8 mouse cellular contexts compared by ENCODE assay signal in the genomic region with DNA sequence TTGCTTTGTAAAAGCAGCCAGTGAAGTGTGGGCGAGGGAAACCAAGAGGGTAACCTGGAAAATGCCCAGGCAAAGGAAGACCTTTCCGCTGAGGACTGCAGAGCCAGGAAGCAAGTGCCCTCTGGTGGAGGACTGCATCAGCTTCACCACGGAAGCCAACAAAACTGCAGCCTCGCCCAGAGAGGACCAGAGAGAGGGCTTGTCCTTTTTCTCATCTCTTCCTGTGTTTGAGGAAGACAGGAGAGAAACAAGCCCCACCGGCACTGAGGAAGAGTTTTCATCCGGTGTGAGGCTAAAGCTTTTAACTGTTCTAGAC. TPM values are rescaled to one million over a fixed set of nuclear protein-coding genes. Genes with fewer than 3 reads are reported as not detected.
DNase-seq lines count a peak whose midpoint lies in the region; ATAC-seq and TF ChIP-seq lines count a peak whose summit lies in the region.

No protein-coding gene starts in this region.

- 0 out of 2 replicates have a peak, but pooled peaks cover 4% of the 10 kb centered on the region for H3K9me3 ChIP-seq in embryonic facial prominence, embryonic 14.5 days (ENCODE audit: control insufficient read depth, low read length)
- H3K9me3 ChIP-seq in intestine, embryonic 15.5 days = no peaks in the 10 kb centered on the region
- H3K9me3 ChIP-seq in limb, embryonic 14.5 days (ENCODE audit: control insufficient read depth, low read length) = no peaks in the 10 kb centered on the region

- no peak overlapping the region for H3K9ac ChIP-seq in embryonic facial prominence, embryonic 14.5 days (ENCODE audit: low read depth, low read length)
- H3K9ac ChIP-seq in intestine, embryonic 15.5 days = no peak overlapping the region
- no peak overlapping the region for H3K9ac ChIP-seq in limb, embryonic 14.5 days (ENCODE audit: low read depth, low read length, severe bottlenecking)

- WGBS in embryonic facial prominence, embryonic 14.5 days = 26% methylated on average over 6 of the region's 6 CpGs
- 22% methylated on average over 6 of the region's 6 CpGs for WGBS in intestine, embryonic 15.5 days
- 30% methylated on average over 6 of the region's 6 CpGs for WGBS in limb, embryonic 14.5 days

- peak; percentile 17 for DNase-seq in left cerebral cortex, adult 11 months (ENCODE audit: low spot score)
- no peak for DNase-seq in left cerebral cortex, adult 8-10 months (ENCODE audit: low spot score in 2 of 2)
- DNase-seq in embryonic facial prominence, embryonic 14.5 days (ENCODE audit: low spot score) = peak; percentile 69
- peak; percentile 52 for DNase-seq in limb, embryonic 14.5 days (ENCODE audit: low spot score)
- peak; percentile 68 for DNase-seq in retina, postnatal 1 day
- DNase-seq in ovary, postnatal 14 days (ENCODE audit: low spot score) = no peak

- ATAC-seq in activated CD4-positive, CD25-positive, alpha-beta regulatory T cell, adult 4 months = peak; percentile 56
- ATAC-seq in embryonic facial prominence, embryonic 14.5 days (ENCODE audit: low read depth) = 0 out of 2 replicates have a peak, but pooled peaks have one; percentile 53
- 0 out of 2 replicates have a peak, but pooled peaks have one; percentile 58 for ATAC-seq in intestine, embryonic 15.5 days
- 0 out of 2 replicates have a peak, but pooled peaks have one; percentile 47 for ATAC-seq in limb, embryonic 14.5 days (ENCODE audit: low FRiP score, low read depth)

- H3K4me2 ChIP-seq in embryonic facial prominence, embryonic 14.5 days (ENCODE audit: low read depth, low read length) = no peak overlapping the region
- no peak overlapping the region for H3K4me2 ChIP-seq in intestine, embryonic 15.5 days (replicated peaks)
- H3K4me2 ChIP-seq in limb, embryonic 14.5 days (replicated peaks; ENCODE audit: low read depth, low read length, severe bottlenecking) = no peak overlapping the region

- H3K4me1 ChIP-seq in embryonic facial prominence, embryonic 14.5 days (ENCODE audit: control insufficient read depth, insufficient read depth, low read length) = peaks cover 6% of the 10 kb centered on the region; the same call in 1 of the 2 replicates
- H3K4me1 ChIP-seq in intestine, embryonic 15.5 days (replicated peaks) = no peaks in the 10 kb centered on the region
- 0 out of 2 replicates have a peak, but pooled peaks cover 4% of the 10 kb centered on the region for H3K4me1 ChIP-seq in limb, embryonic 14.5 days (ENCODE audit: control insufficient read depth, insufficient read depth, low read length)

- H3K27ac ChIP-seq in embryonic facial prominence, embryonic 14.5 days (replicated peaks; ENCODE audit: low read depth, low read length) = no peak overlapping the region
- H3K27ac ChIP-seq in intestine, embryonic 15.5 days = no peak overlapping the region
- no peak overlapping the region for H3K27ac ChIP-seq in limb, embryonic 14.5 days (replicated peaks; ENCODE audit: low read depth, low read length)

- H3K27me3 ChIP-seq in embryonic facial prominence, embryonic 14.5 days (replicated peaks; ENCODE audit: control insufficient read depth, insufficient read depth, low read length) = no peaks in the 10 kb centered on the region
- no peaks in the 10 kb centered on the region for H3K27me3 ChIP-seq in intestine, embryonic 15.5 days (replicated peaks)
- no peaks in the 10 kb centered on the region for H3K27me3 ChIP-seq in limb, embryonic 14.5 days (ENCODE audit: control insufficient read depth, insufficient read depth, low read length)

- H3K36me3 ChIP-seq in embryonic facial prominence, embryonic 14.5 days (ENCODE audit: control insufficient read depth, insufficient read depth, low read length) = no peaks in the 10 kb centered on the region
- H3K36me3 ChIP-seq in intestine, embryonic 15.5 days = no peaks in the 10 kb centered on the region
- H3K36me3 ChIP-seq in limb, embryonic 14.5 days (ENCODE audit: control insufficient read depth, insufficient read depth, low read length) = no peaks in the 10 kb centered on the region

- H3K4me3 ChIP-seq in embryonic facial prominence, embryonic 14.5 days (ENCODE audit: low read depth, low read length) = no peak overlapping the region
- H3K4me3 ChIP-seq in intestine, embryonic 15.5 days (replicated peaks) = no peak overlapping the region
- H3K4me3 ChIP-seq in limb, embryonic 14.5 days (replicated peaks; ENCODE audit: low read length) = no peak overlapping the region

- TF ChIP-seq POLR2A in limb, embryonic 14.5 days (IDR thresholded peaks at IDR 0.05; ENCODE audit: borderline replicate concordance, extremely low read depth, insufficient read depth, insufficient read length) = no peak

RNA-seq across cellular contexts. Expression of gene Gxylt1, which starts 47.3 kb away (rescaled TPM):
- 10 to 100 TPM; 13.1 to 15.5 (median 13.9) TPM for total RNA-seq in left cerebral cortex, adult 8-10 months (2022)
- polyA plus RNA-seq in activated CD4-positive, CD25-positive, alpha-beta regulatory T cell, adult 4 months (2017; shearing (Covaris generic)) = 1 to 10 TPM; 4.6 to 6.4 TPM
- polyA plus RNA-seq in embryonic facial prominence, embryonic 14.5 days (2014; fragmentation: Nextera tagmentation; extraction: Ambion mirVana) = 14.6 and 15.1 TPM in 2 replicates
- polyA plus RNA-seq in intestine, embryonic 15.5 days (2015; fragmentation: Nextera tagmentation; extraction: Ambion mirVana) = 10.2 and 10.8 TPM in 2 replicates
- polyA plus RNA-seq in limb, embryonic 14.5 days (2012; rRNA removed) = 13.7 and 18.7 TPM in 2 replicates
- 17.4 and 17.5 TPM in 2 replicates for polyA plus RNA-seq in limb, embryonic 14.5 days (2014; fragmentation: Nextera tagmentation; extraction: Ambion mirVana)

Comparison
In these comparisons a context has a peak if more than half of its experiments do, and no peak if none do; other contexts are left out.
1. DNase-seq: peak in left cerebral cortex, adult 11 months (single experiment), embryonic facial prominence, embryonic 14.5 days (single experiment), limb, embryonic 14.5 days (single experiment) and retina, postnatal 1 day (single experiment); none in left cerebral cortex, adult 8-10 months (0 of 2) and ovary, postnatal 14 days (single experiment).
2. Peak in every context shown above with its lines, with median percentiles within 50 percentile points of each other: ATAC-seq.